Mouse (Mus musculus): ENCODE data around the gene Ppef2. TPM values are rescaled to one million over a fixed set of nuclear protein-coding genes. Genes with fewer than 3 reads are reported as not detected.

Gene Ppef2
- polyA plus RNA-seq, 1 experiment from 2014 or later, result 0.36 TPM

GRCm38 (mm10) chr5:92278942-92279537 lies 23.0 kb upstream of the Ppef2 start:
- no peak overlapping the region for H3K4me3 ChIP-seq (ENCODE audit: low read depth, low read length)
- H3K27me3 ChIP-seq (replicated peaks; ENCODE audit: control insufficient read depth, insufficient read depth, low read length), result peaks cover 10% of the 10 kb centered on the region; the same call in 1 of the 2 replicates
- no peak for ATAC-seq (replicated peaks; ENCODE audit: low FRiP score)
- no peaks in the 10 kb centered on the region for H3K9me3 ChIP-seq (ENCODE audit: control insufficient read depth, low read length)
- H3K4me1 ChIP-seq (replicated peaks; ENCODE audit: control insufficient read depth, insufficient read depth, low read length), result peaks cover 21% of the 10 kb centered on the region
- no peak overlapping the region for H3K9ac ChIP-seq (ENCODE audit: low read depth, low read length)
- DNase-seq (ENCODE audit: low spot score), result no peak
- no peaks in the 10 kb centered on the region for H3K36me3 ChIP-seq (ENCODE audit: control insufficient read depth, insufficient read depth, low read length)
- no peak overlapping the region for H3K27ac ChIP-seq (ENCODE audit: low read depth, low read length)
- WGBS, result 65% methylated on average over 10 of the region's 10 CpGs
- no peak overlapping the region for H3K4me2 ChIP-seq

- peaks cover 10% of the 10 kb centered on the region; the same call in 1 of the 2 replicates for H3K27me3 ChIP-seq (replicated peaks; ENCODE audit: control insufficient read depth, insufficient read depth, low read length)
- peak within 1 kb of the TSS; percentile 97 for H3K4me2 ChIP-seq
- WGBS, result 2% methylated on average over 54 of the region's 54 CpGs
- H3K9ac ChIP-seq (ENCODE audit: low read depth, low read length), result peak within 1 kb of the TSS; percentile 62
- H3K9me3 ChIP-seq (ENCODE audit: control insufficient read depth, low read length), result no peaks in the 10 kb centered on the region
- peak within 1 kb of the TSS; percentile 61 for H3K4me3 ChIP-seq (ENCODE audit: low read depth, low read length)
- no peaks in the 10 kb centered on the region for H3K36me3 ChIP-seq (ENCODE audit: control insufficient read depth, insufficient read depth, low read length)
- ATAC-seq (replicated peaks; ENCODE audit: low FRiP score) (peak; percentile 92), DNase-seq (ENCODE audit: low spot score) (peak; percentile 85)
- peaks cover 11% of the 10 kb centered on the region for H3K4me1 ChIP-seq (replicated peaks; ENCODE audit: control insufficient read depth, insufficient read depth, low read length)
- H3K27ac ChIP-seq (ENCODE audit: low read depth, low read length), result no peak within 1 kb of the TSS
Observed at GRCm38 (mm10) chr5:92277437-92278394, 21.6 kb upstream of the Ppef2 start, which contains the start of gene Naaa. Gene Naaa, minus strand, starts transcription at chr5:92278170.

GRCm38 (mm10) chr5:92270496-92270895 lies 14.4 kb upstream of the Ppef2 start:
- no peaks in the 10 kb centered on the region for H3K4me1 ChIP-seq (replicated peaks; ENCODE audit: control insufficient read depth, insufficient read depth, low read length)
- H3K4me2 ChIP-seq, result no peak overlapping the region
- 69% methylated on average over 7 of the region's 7 CpGs for WGBS
- H3K36me3 ChIP-seq (ENCODE audit: control insufficient read depth, insufficient read depth, low read length), result no peaks in the 10 kb centered on the region
- peaks cover 3% of the 10 kb centered on the region; the same call in 1 of the 2 replicates for H3K27me3 ChIP-seq (replicated peaks; ENCODE audit: control insufficient read depth, insufficient read depth, low read length)
- H3K4me3 ChIP-seq (ENCODE audit: low read depth, low read length), result no peak overlapping the region
- no peaks in the 10 kb centered on the region for H3K9me3 ChIP-seq (ENCODE audit: control insufficient read depth, low read length)
- no peak overlapping the region for H3K27ac ChIP-seq (ENCODE audit: low read depth, low read length)
- no peak overlapping the region for H3K9ac ChIP-seq (ENCODE audit: low read depth, low read length)
- DNase-seq (ENCODE audit: low spot score) (no peak), ATAC-seq (replicated peaks; ENCODE audit: low FRiP score) (no peak)

GRCm38 (mm10) chr5:92263761-92264359 lies 7.8 kb upstream of the Ppef2 start:
- H3K36me3 ChIP-seq (ENCODE audit: control insufficient read depth, insufficient read depth, low read length), result no peaks in the 10 kb centered on the region
- H3K9me3 ChIP-seq (ENCODE audit: control insufficient read depth, low read length), result no peaks in the 10 kb centered on the region
- no peak overlapping the region for H3K4me3 ChIP-seq (ENCODE audit: low read depth, low read length)
- DNase-seq (ENCODE audit: low spot score) (no peak), ATAC-seq (replicated peaks; ENCODE audit: low FRiP score) (no peak)
- no peak overlapping the region for H3K27ac ChIP-seq (ENCODE audit: low read depth, low read length)
- 66% methylated on average over 4 of the region's 4 CpGs for WGBS
- H3K27me3 ChIP-seq (replicated peaks; ENCODE audit: control insufficient read depth, insufficient read depth, low read length), result peaks cover 9% of the 10 kb centered on the region; the same call in 1 of the 2 replicates
- H3K9ac ChIP-seq (ENCODE audit: low read depth, low read length), result no peak overlapping the region
- no peak overlapping the region for H3K4me2 ChIP-seq
- no peaks in the 10 kb centered on the region for H3K4me1 ChIP-seq (replicated peaks; ENCODE audit: control insufficient read depth, insufficient read depth, low read length)

- ATAC-seq (replicated peaks; ENCODE audit: low FRiP score), result no peak
- no peaks in the 10 kb centered on the region for H3K4me1 ChIP-seq (replicated peaks; ENCODE audit: control insufficient read depth, insufficient read depth, low read length)
Observed at GRCm38 (mm10) chr5:92262646-92263045, 6.6 kb upstream of the Ppef2 start.

GRCm38 (mm10) chr5:92254476-92254875 lies 1.6 kb downstream of the Ppef2 start:
- DNase-seq (ENCODE audit: low spot score) (no peak), ATAC-seq (replicated peaks; ENCODE audit: low FRiP score) (no peak)
- no peak overlapping the region for H3K27ac ChIP-seq (ENCODE audit: low read depth, low read length)
- H3K4me2 ChIP-seq, result no peak overlapping the region
- peaks cover 18% of the 10 kb centered on the region for H3K27me3 ChIP-seq (replicated peaks; ENCODE audit: control insufficient read depth, insufficient read depth, low read length)
- H3K36me3 ChIP-seq (ENCODE audit: control insufficient read depth, insufficient read depth, low read length), result no peaks in the 10 kb centered on the region
- H3K9ac ChIP-seq (ENCODE audit: low read depth, low read length), result no peak overlapping the region
- no peak overlapping the region for H3K4me3 ChIP-seq (ENCODE audit: low read depth, low read length)
- H3K9me3 ChIP-seq (ENCODE audit: control insufficient read depth, low read length), result no peaks in the 10 kb centered on the region
- WGBS, result 52% methylated on average over 6 of the region's 6 CpGs
- H3K4me1 ChIP-seq (replicated peaks; ENCODE audit: control insufficient read depth, insufficient read depth, low read length), result no peaks in the 10 kb centered on the region

More at GRCm38 (mm10) chr5:92262646-92263045, 6.6 kb upstream of the Ppef2 start:
- no peaks in the 10 kb centered on the region for H3K9me3 ChIP-seq (ENCODE audit: control insufficient read depth, low read length)
- peaks cover 9% of the 10 kb centered on the region; the same call in 1 of the 2 replicates for H3K27me3 ChIP-seq (replicated peaks; ENCODE audit: control insufficient read depth, insufficient read depth, low read length)
- 73% methylated on average over 8 of the region's 8 CpGs for WGBS
- no peak overlapping the region for H3K9ac ChIP-seq (ENCODE audit: low read depth, low read length)
- H3K4me2 ChIP-seq, result no peak overlapping the region
- no peak overlapping the region for H3K4me3 ChIP-seq (ENCODE audit: low read depth, low read length)
- DNase-seq (ENCODE audit: low spot score), result no peak
- H3K27ac ChIP-seq (ENCODE audit: low read depth, low read length), result no peak overlapping the region
- no peaks in the 10 kb centered on the region for H3K36me3 ChIP-seq (ENCODE audit: control insufficient read depth, insufficient read depth, low read length)

GRCm38 (mm10) chr5:92252797-92253343 lies 3.2 kb downstream of the Ppef2 start:
- Histone ChIP-seq H3K4me1 (replicated peaks; ENCODE audit: control insufficient read depth, insufficient read depth, low read length) (no peaks in the 10 kb centered on the region), H3K27me3 (replicated peaks; ENCODE audit: control insufficient read depth, insufficient read depth, low read length) (peaks cover 20% of the 10 kb centered on the region), H3K27ac (ENCODE audit: low read depth, low read length) (no peak overlapping the region), H3K36me3 (ENCODE audit: control insufficient read depth, insufficient read depth, low read length) (no peaks in the 10 kb centered on the region), H3K4me3 (ENCODE audit: low read depth, low read length) (no peak overlapping the region), H3K4me2 (no peak overlapping the region), H3K9me3 (ENCODE audit: control insufficient read depth, low read length) (no peaks in the 10 kb centered on the region), H3K9ac (ENCODE audit: low read depth, low read length) (no peak overlapping the region)
- no peak for DNase-seq (ENCODE audit: low spot score)
- ATAC-seq (replicated peaks; ENCODE audit: low FRiP score), result no peak
- WGBS, result 24% methylated on average over 18 of the region's 18 CpGs

GRCm38 (mm10) chr5:92252031-92252430 lies 4.0 kb downstream of the Ppef2 start:
- no peaks in the 10 kb centered on the region for H3K9me3 ChIP-seq (ENCODE audit: control insufficient read depth, low read length)

More at GRCm38 (mm10) chr5:92252031-92252430, 4.0 kb downstream of the Ppef2 start:
- H3K4me3 ChIP-seq (ENCODE audit: low read depth, low read length), result no peak overlapping the region
- no peak overlapping the region for H3K4me2 ChIP-seq
- no peaks in the 10 kb centered on the region for H3K4me1 ChIP-seq (replicated peaks; ENCODE audit: control insufficient read depth, insufficient read depth, low read length)
- H3K9ac ChIP-seq (ENCODE audit: low read depth, low read length), result no peak overlapping the region
- H3K27ac ChIP-seq (ENCODE audit: low read depth, low read length), result no peak overlapping the region
- 79% methylated on average over 6 of the region's 6 CpGs for WGBS
- ATAC-seq (replicated peaks; ENCODE audit: low FRiP score), result no peak
- DNase-seq (ENCODE audit: low spot score), result no peak
- no peaks in the 10 kb centered on the region for H3K36me3 ChIP-seq (ENCODE audit: control insufficient read depth, insufficient read depth, low read length)
- H3K27me3 ChIP-seq (replicated peaks; ENCODE audit: control insufficient read depth, insufficient read depth, low read length), result peaks cover 20% of the 10 kb centered on the region
